Mouse (Mus musculus): ENCODE measurements at regions not wholly inside any gene's neighbourhood (a gene's known extent, or its start where the extent isn't known, plus 50 kb on each side); places are given as distances from the start of the nearest gene placed in this dataset.
A peak's percentile ranks its signal among the peaks of the same experiment; 100 is the strongest.

GRCm38 (mm10) chr13:60491948-60492464, 109.7 kb upstream of the Dapk1 start:
- Histone ChIP-seq H3K27me3 (replicated peaks; ENCODE audit: control insufficient read depth, insufficient read depth, low read length) (no peaks in the 10 kb centered on the region), H3K27ac (ENCODE audit: insufficient read depth, low read depth, low read length) (no peak overlapping the region), H3K4me1 (ENCODE audit: control insufficient read depth, insufficient read depth, low read length) (peaks cover 1% of the 10 kb centered on the region), H3K36me3 (ENCODE audit: control insufficient read depth, insufficient read depth, low read length) (no peaks in the 10 kb centered on the region), H3K4me3 (ENCODE audit: insufficient read depth, low read depth, low read length) (no peak overlapping the region)
- 75% methylated on average over 16 of the region's 16 CpGs for WGBS
- DNase-seq, result no peak
- no peak for TF ChIP-seq CTCF (conservative IDR thresholded peaks at IDR 0.05; ENCODE audit: insufficient read depth, insufficient read length, low read depth, low read length)

- peak; percentile 57 for DNase-seq
- no peaks in the 10 kb centered on the region for H3K27me3 ChIP-seq (replicated peaks; ENCODE audit: control insufficient read depth, insufficient read depth, low read length)
- TF ChIP-seq POLR2A (IDR thresholded peaks at IDR 0.05; ENCODE audit: low read depth, low read length) (no peak), CTCF (conservative IDR thresholded peaks at IDR 0.05; ENCODE audit: insufficient read depth, insufficient read length, low read depth, low read length) (no peak)
Observed at GRCm38 (mm10) chr13:60493836-60494235, 107.9 kb upstream of the Dapk1 start.

GRCm38 (mm10) chr13:60497714-60498400, 103.9 kb upstream of the Dapk1 start:
- no peak for TF ChIP-seq POLR2A (IDR thresholded peaks at IDR 0.05; ENCODE audit: low read depth, low read length)
- TF ChIP-seq CTCF (conservative IDR thresholded peaks at IDR 0.05; ENCODE audit: insufficient read depth, insufficient read length, low read depth, low read length), result no peak
- Histone ChIP-seq H3K4me3 (ENCODE audit: insufficient read depth, low read depth, low read length) (0 out of 2 replicates have a peak overlapping the region, but pooled peaks have one; percentile 2), H3K27ac (ENCODE audit: insufficient read depth, low read depth, low read length) (peak overlapping the region; percentile 96)

More at GRCm38 (mm10) chr13:60493836-60494235, 107.9 kb upstream of the Dapk1 start:
- H3K27ac ChIP-seq (ENCODE audit: insufficient read depth, low read depth, low read length), result peak overlapping the region; percentile 7; the same call in 1 of the 2 replicates
- H3K36me3 ChIP-seq (ENCODE audit: control insufficient read depth, insufficient read depth, low read length), result no peaks in the 10 kb centered on the region
- 53% methylated on average over 5 of the region's 5 CpGs for WGBS
- H3K4me1 ChIP-seq (ENCODE audit: control insufficient read depth, insufficient read depth, low read length), result peaks cover 12% of the 10 kb centered on the region
- H3K4me3 ChIP-seq (ENCODE audit: insufficient read depth, low read depth, low read length), result no peak overlapping the region

GRCm38 (mm10) chr13:60504196-60504595, 97.6 kb upstream of the Dapk1 start:
- WGBS, result 69% methylated on average over 2 of the region's 2 CpGs
- H3K36me3 ChIP-seq (ENCODE audit: control insufficient read depth, insufficient read depth, low read length), result no peaks in the 10 kb centered on the region
- H3K4me3 ChIP-seq (ENCODE audit: insufficient read depth, low read depth, low read length), result no peak overlapping the region
- no peaks in the 10 kb centered on the region; the same call in 1 of the 2 replicates for H3K4me1 ChIP-seq (ENCODE audit: control insufficient read depth, insufficient read depth, low read length)
- no peak for DNase-seq
- no peaks in the 10 kb centered on the region for H3K27me3 ChIP-seq (replicated peaks; ENCODE audit: control insufficient read depth, insufficient read depth, low read length)
- no peak for TF ChIP-seq CTCF (conservative IDR thresholded peaks at IDR 0.05; ENCODE audit: insufficient read depth, insufficient read length, low read depth, low read length)
- no peak for TF ChIP-seq POLR2A (IDR thresholded peaks at IDR 0.05; ENCODE audit: low read depth, low read length)
- no peak overlapping the region for H3K27ac ChIP-seq (ENCODE audit: insufficient read depth, low read depth, low read length)

More at GRCm38 (mm10) chr13:60497714-60498400, 103.9 kb upstream of the Dapk1 start:
- no peaks in the 10 kb centered on the region for H3K36me3 ChIP-seq (ENCODE audit: control insufficient read depth, insufficient read depth, low read length)
- H3K27me3 ChIP-seq (replicated peaks; ENCODE audit: control insufficient read depth, insufficient read depth, low read length), result no peaks in the 10 kb centered on the region
- 13% methylated on average over 18 of the region's 18 CpGs for WGBS
- peak; percentile 95 for DNase-seq
- H3K4me1 ChIP-seq (ENCODE audit: control insufficient read depth, insufficient read depth, low read length), result peaks cover 12% of the 10 kb centered on the region

- Histone ChIP-seq H3K4me3 (ENCODE audit: insufficient read depth, low read depth, low read length) (no peak overlapping the region), H3K27ac (ENCODE audit: insufficient read depth, low read depth, low read length) (peak overlapping the region; percentile 64; the same call in 1 of the 2 replicates), H3K36me3 (ENCODE audit: control insufficient read depth, insufficient read depth, low read length) (no peaks in the 10 kb centered on the region), H3K27me3 (replicated peaks; ENCODE audit: control insufficient read depth, insufficient read depth, low read length) (no peaks in the 10 kb centered on the region), H3K4me1 (ENCODE audit: control insufficient read depth, insufficient read depth, low read length) (no peaks in the 10 kb centered on the region)
- WGBS, result 82% methylated on average over 3 of the region's 3 CpGs
- no peak for TF ChIP-seq POLR2A (IDR thresholded peaks at IDR 0.05; ENCODE audit: low read depth, low read length)
- DNase-seq, result no peak
Observed at GRCm38 (mm10) chr13:60507611-60508010, 94.1 kb upstream of the Dapk1 start.

- 70% methylated on average over 4 of the region's 4 CpGs for WGBS
- Histone ChIP-seq H3K27me3 (replicated peaks; ENCODE audit: control insufficient read depth, insufficient read depth, low read length) (no peaks in the 10 kb centered on the region), H3K4me1 (ENCODE audit: control insufficient read depth, insufficient read depth, low read length) (no peaks in the 10 kb centered on the region), H3K4me3 (ENCODE audit: insufficient read depth, low read depth, low read length) (no peak overlapping the region), H3K36me3 (ENCODE audit: control insufficient read depth, insufficient read depth, low read length) (no peaks in the 10 kb centered on the region), H3K27ac (ENCODE audit: insufficient read depth, low read depth, low read length) (peak overlapping the region; percentile 64; the same call in 1 of the 2 replicates)
- peak; percentile 62 for DNase-seq
- TF ChIP-seq POLR2A (IDR thresholded peaks at IDR 0.05; ENCODE audit: low read depth, low read length) (no peak), CTCF (conservative IDR thresholded peaks at IDR 0.05; ENCODE audit: insufficient read depth, insufficient read length, low read depth, low read length) (no peak)
Observed at GRCm38 (mm10) chr13:60508054-60508453, 93.7 kb upstream of the Dapk1 start.

- 74% methylated on average over 5 of the region's 5 CpGs for WGBS
- peak overlapping the region; percentile 59; the same call in 1 of the 2 replicates for H3K27ac ChIP-seq (ENCODE audit: insufficient read depth, low read depth, low read length)
- H3K36me3 ChIP-seq (ENCODE audit: control insufficient read depth, insufficient read depth, low read length), result no peaks in the 10 kb centered on the region
- H3K4me1 ChIP-seq (ENCODE audit: control insufficient read depth, insufficient read depth, low read length), result no peaks in the 10 kb centered on the region
- H3K27me3 ChIP-seq (replicated peaks; ENCODE audit: control insufficient read depth, insufficient read depth, low read length), result no peaks in the 10 kb centered on the region
- no peak for DNase-seq
- H3K4me3 ChIP-seq (ENCODE audit: insufficient read depth, low read depth, low read length), result no peak overlapping the region
- TF ChIP-seq CTCF (conservative IDR thresholded peaks at IDR 0.05; ENCODE audit: insufficient read depth, insufficient read length, low read depth, low read length) (no peak), POLR2A (IDR thresholded peaks at IDR 0.05; ENCODE audit: low read depth, low read length) (no peak)
Observed at GRCm38 (mm10) chr13:60508856-60509255, 92.9 kb upstream of the Dapk1 start.

All from kidney, adult 2 months (tissue).